7 mouse cellular contexts compared by ENCODE assay signal in genomic region chr13:100730861-100731176, GRCm38 (mm10). TPM values are rescaled to one million over a fixed set of nuclear protein-coding genes. Genes with fewer than 3 reads are reported as not detected.
DNase-seq lines count a peak whose midpoint lies in the region; ATAC-seq lines count a peak whose summit lies in the region.

Cdk7 (minus strand) TSS chr13:100730939.

- under 1% methylated on average over 19 of the region's 19 CpGs for WGBS in intestine, embryonic 15.5 days
- WGBS in midbrain, embryonic 10.5 days = under 1% methylated on average over 19 of the region's 19 CpGs

- peaks cover 6% of the 10 kb centered on the region; the same call in 1 of the 2 replicates for H3K4me1 ChIP-seq in intestine, embryonic 15.5 days (replicated peaks)
- H3K4me1 ChIP-seq in midbrain, embryonic 10.5 days = peaks cover 16% of the 10 kb centered on the region

- peak within 1 kb of the TSS; percentile 93 for H3K27ac ChIP-seq in intestine, embryonic 15.5 days
- H3K27ac ChIP-seq in midbrain, embryonic 10.5 days (replicated peaks) = peak within 1 kb of the TSS; percentile 93

- intact Hi-C loops in gastrocnemius, postnatal 36 days (cut with DNase I) = loop anchor here (10.0 kb wide), 1 partner anchor 626 kb away; the partner anchor contains the start of genes Bdp1 and Serf1
- intact Hi-C loops in left cerebral cortex, postnatal 25 days (cut with DNase I) = loop anchor here (2.0 kb wide), 1 partner anchor 80 kb away; the partner anchor contains the start of genes Ak6, Rad17 and Taf9

- peak within 1 kb of the TSS; percentile 78 for H3K9ac ChIP-seq in intestine, embryonic 15.5 days

- peak; percentile 100 for ATAC-seq in intestine, embryonic 15.5 days

- H3K36me3 ChIP-seq in intestine, embryonic 15.5 days = peaks cover 7% of the 10 kb centered on the region; the same call in 1 of the 2 replicates
- peaks cover 48% of the 10 kb centered on the region for H3K36me3 ChIP-seq in midbrain, embryonic 10.5 days

- DNase-seq in adrenal gland, adult 18-20 months (ENCODE audit: low spot score in 2 of 2) = peak; percentile 92
- DNase-seq in embryo, embryonic 11 days = peak; percentile 99
- DNase-seq in gastrocnemius, postnatal 36 days = peak; percentile 87 to 89
- DNase-seq in left cerebral cortex, postnatal 25 days (ENCODE audit: low spot score in 2 of 2) = peak; percentile 94 to 96
- peak; percentile 93 for DNase-seq in midbrain, embryonic 10.5 days (ENCODE audit: low spot score)
- peak; percentile 88 for DNase-seq in right cerebral cortex, postnatal 4 days

- no peaks in the 10 kb centered on the region for H3K9me3 ChIP-seq in intestine, embryonic 15.5 days
- no peaks in the 10 kb centered on the region for H3K9me3 ChIP-seq in midbrain, embryonic 10.5 days (replicated peaks)

- H3K27me3 ChIP-seq in intestine, embryonic 15.5 days (replicated peaks) = no peaks in the 10 kb centered on the region
- H3K27me3 ChIP-seq in midbrain, embryonic 10.5 days (ENCODE audit: low read depth, poor library complexity, severe bottlenecking) = no peaks in the 10 kb centered on the region

- peak within 1 kb of the TSS; percentile 60 for H3K4me2 ChIP-seq in intestine, embryonic 15.5 days (replicated peaks)

- H3K4me3 ChIP-seq in intestine, embryonic 15.5 days (replicated peaks) = peak within 1 kb of the TSS; percentile 78
- peak within 1 kb of the TSS; percentile 93 for H3K4me3 ChIP-seq in midbrain, embryonic 10.5 days

RNA-seq across cellular contexts. Expression of gene Cdk7, which starts in this region (rescaled TPM):
- total RNA-seq in adrenal gland, adult 18-20 months (2021) = 10 to 100 TPM; 33.7 to 36.7 TPM
- total RNA-seq in gastrocnemius, postnatal 36 days (2021) = 10 to 100 TPM in 1 of 2 experiments, 1 to 10 TPM in 1; 9.8 to 12.4 TPM
- polyA plus RNA-seq in intestine, embryonic 15.5 days (2015; fragmentation: Nextera tagmentation; extraction: Ambion mirVana) = 78.4 and 79.1 TPM in 2 replicates
- total RNA-seq in left cerebral cortex, postnatal 25 days (2021) = 10 to 100 TPM; 35.3 to 39.3 TPM
- polyA plus RNA-seq in midbrain, embryonic 10.5 days (2016; fragmentation: Nextera tagmentation; extraction: Ambion mirVana) = 81.7 and 97.3 TPM in 2 replicates

Comparison
In these comparisons a context has a peak if more than half of its experiments do, and no peak if none do; other contexts are left out.
1. Peak in every context shown above with its lines: DNase-seq, ATAC-seq, H3K4me3 ChIP-seq and H3K27ac ChIP-seq.